Mouse (Mus musculus) midbrain, embryonic 16.5 days (tissue): ENCODE data around the gene 1700013G24Rik. TPM values are rescaled to one million over a fixed set of nuclear protein-coding genes. Genes with fewer than 3 reads are reported as not detected.
A peak's percentile ranks its signal among the peaks of the same experiment; 100 is the strongest.

Experiments
- ATAC-seq: fragments of 200-750 bp; cut with Nextera tagmentation; 2 replicates; pipeline ENCODE4 v1.8.0; 2017; ENCODE audit warnings: moderate TSS enrichment
- H3K27ac ChIP-seq: fragments of 300-500 bp; sonication (generic); 2 replicates; pipeline ENCODE4 v1.5.1; 2014; ENCODE audit warnings: mild to moderate bottlenecking, low read length, mixed read lengths
- H3K27me3 ChIP-seq: fragments of 300-500 bp; sonication (generic); 2 replicates; pipeline ENCODE4 v1.6.1; 2014; ENCODE audit warnings: low read depth, low read length, mixed read lengths; ENCODE audit not compliant: control insufficient read depth, insufficient read depth
- H3K36me3 ChIP-seq: fragments of 300-500 bp; sonication (generic); 2 replicates; pipeline ENCODE4 v1.6.1; 2014; ENCODE audit warnings: mild to moderate bottlenecking, low read length, moderate library complexity, mixed read lengths; ENCODE audit not compliant: control insufficient read depth, insufficient read depth
- H3K4me1 ChIP-seq: fragments of 300-500 bp; sonication (generic); 2 replicates; pipeline ENCODE4 v1.6.1; 2014; ENCODE audit warnings: mild to moderate bottlenecking, low read length, mixed read lengths; ENCODE audit not compliant: control insufficient read depth, insufficient read depth
- H3K4me2 ChIP-seq: fragments of 300-500 bp; sonication (generic); 2 replicates; pipeline ENCODE4 v1.6.1; 2014; ENCODE audit warnings: mild to moderate bottlenecking, low read length, mixed read lengths
- H3K4me3 ChIP-seq: fragments of 300-500 bp; sonication (generic); 2 replicates; pipeline ENCODE4 v1.5.1; 2014; ENCODE audit warnings: low read depth, mild to moderate bottlenecking, low read length, moderate library complexity, mixed read lengths
- H3K9ac ChIP-seq: fragments of 300-500 bp; sonication (generic); 2 replicates; pipeline ENCODE4 v1.6.1; 2014; ENCODE audit warnings: low read depth, low read length, mixed read lengths
- H3K9me3 ChIP-seq: fragments of 300-500 bp; sonication (generic); replicated peaks from 2 replicates; pipeline ENCODE4 v1.6.1; 2014; ENCODE audit warnings: mild to moderate bottlenecking, low read length, mixed read lengths; ENCODE audit not compliant: control insufficient read depth, poor library complexity, severe bottlenecking
- WGBS: fragments of 180-500 bp; shearing (Covaris S2); extraction: QIAGEN DNeasy Blood & Tissue Kit; methylation state at CpG from one replicate; pipeline ENCODE4 v1.1.7; 2014; 5-methylcytosine and 5-hydroxymethylcytosine counted together
- polyA plus RNA-seq: library from polyadenylated mRNA; unstranded; fragments of >200 nt; fragmentation: Nextera tagmentation; extraction: Ambion mirVana; gene quantifications from 2 replicates; pipeline ENCODE4 v1.2.1, GENCODE M21; 2015

Gene 1700013G24Rik
- polyA plus RNA-seq, 1 experiment from 2014 or later = not detected

DNA sequence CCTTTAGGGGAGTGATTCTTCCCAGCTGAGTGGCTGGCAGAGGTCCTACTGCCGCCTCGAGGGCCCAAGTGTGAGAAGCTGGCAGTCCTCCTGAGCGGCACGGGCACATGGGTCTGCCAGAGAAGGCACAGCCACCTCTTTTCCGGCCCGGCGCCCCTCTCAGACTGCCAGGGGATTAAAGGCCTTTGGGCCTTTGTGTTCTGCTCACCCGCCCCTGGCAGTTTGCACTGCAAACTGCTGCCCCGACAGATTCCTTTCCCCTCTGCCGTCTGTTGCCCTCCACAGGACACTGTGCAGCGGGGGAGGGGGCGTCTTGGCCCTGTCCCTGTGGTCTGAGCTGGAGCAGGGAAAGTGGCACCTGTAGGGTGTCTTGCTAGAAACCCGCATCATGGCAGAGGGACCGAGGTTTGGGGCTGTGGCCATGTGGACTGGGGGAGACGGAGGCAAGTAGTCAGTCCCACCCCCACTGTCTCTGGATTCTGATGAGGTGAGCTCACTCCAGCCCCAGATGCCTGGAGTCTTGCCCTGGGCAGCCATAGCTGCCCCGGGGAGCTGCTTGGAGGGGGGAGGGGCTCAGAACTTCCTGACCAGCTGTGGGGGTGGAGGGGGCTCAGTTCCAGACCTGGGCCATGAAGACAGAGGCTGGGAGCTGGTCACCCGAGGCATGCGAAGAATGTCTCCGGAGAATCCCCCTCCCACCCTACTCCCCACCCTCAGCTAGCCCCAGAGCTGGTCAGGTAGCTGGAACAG, 41.8 kb downstream of the 1700013G24Rik start:
- Histone ChIP-seq H3K4me3 (no peak overlapping the region), H3K27me3 (no peaks in the 10 kb centered on the region), H3K9me3 (no peaks in the 10 kb centered on the region), H3K4me2 (no peak overlapping the region), H3K27ac (no peak overlapping the region), H3K36me3 (no peaks in the 10 kb centered on the region), H3K4me1 (no peaks in the 10 kb centered on the region), H3K9ac (no peak overlapping the region)
- peak; percentile 45; the same call in 1 of the 2 replicates for ATAC-seq
- 5% methylated on average over 19 of the region's 19 CpGs for WGBS

DNA sequence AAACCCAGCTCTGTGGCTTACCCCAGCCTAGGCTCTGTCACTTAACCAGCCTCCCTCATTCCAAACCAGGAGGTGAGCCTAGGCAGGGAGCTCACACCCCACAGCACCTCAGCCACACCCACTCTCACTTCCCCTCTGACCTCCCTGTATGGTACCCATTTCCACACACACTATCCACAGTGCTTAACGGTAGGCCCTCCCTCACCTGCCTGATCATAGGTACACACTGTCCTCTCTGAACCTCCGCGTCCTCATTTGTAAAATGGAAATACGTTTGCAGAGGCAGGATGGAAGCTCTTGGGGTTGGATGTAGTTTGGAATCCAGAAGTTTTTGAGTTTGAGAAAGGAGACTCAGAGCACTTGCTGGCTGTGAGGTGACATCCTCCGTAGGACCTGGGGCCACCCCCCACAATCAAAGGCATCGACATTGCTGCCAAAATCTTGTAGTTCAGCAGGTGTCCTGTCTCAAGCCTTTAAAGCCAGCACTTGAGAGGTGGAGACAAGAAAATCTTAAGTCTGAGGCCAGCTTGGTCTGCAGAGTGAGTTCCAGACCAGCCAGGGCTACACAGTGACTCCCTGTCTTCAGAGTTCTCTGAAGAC, 42.5 kb downstream of the 1700013G24Rik start:
- Histone ChIP-seq H3K4me2 (no peak overlapping the region), H3K27ac (no peak overlapping the region), H3K36me3 (no peaks in the 10 kb centered on the region), H3K4me1 (no peaks in the 10 kb centered on the region), H3K27me3 (no peaks in the 10 kb centered on the region), H3K4me3 (no peak overlapping the region), H3K9ac (no peak overlapping the region), H3K9me3 (no peaks in the 10 kb centered on the region)
- 61% methylated on average over 6 of the region's 6 CpGs for WGBS
- ATAC-seq = no peak

DNA sequence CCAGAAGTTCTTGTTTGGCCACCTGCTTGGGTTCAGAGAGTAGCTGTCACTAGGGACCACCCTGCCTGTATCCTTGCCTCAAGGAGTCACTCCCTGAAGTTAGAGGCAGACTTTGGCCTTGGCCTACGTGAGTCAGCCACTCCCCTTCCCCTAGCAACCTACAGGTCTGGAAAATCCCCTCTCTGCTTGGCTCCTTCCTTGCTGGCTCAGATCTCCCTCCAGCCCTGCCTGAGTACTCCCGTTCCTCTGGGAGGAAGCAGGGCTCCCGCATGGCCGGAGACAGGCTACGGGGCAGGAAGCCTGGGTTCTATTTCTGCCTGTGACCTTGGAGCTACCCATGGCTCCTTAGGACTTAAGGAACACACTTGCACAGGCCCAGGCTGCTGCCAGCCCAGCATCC, 44.3 kb downstream of the 1700013G24Rik start:
- 72% methylated on average over 5 of the region's 5 CpGs for WGBS
- Histone ChIP-seq H3K9ac (no peak overlapping the region), H3K4me1 (no peaks in the 10 kb centered on the region), H3K4me2 (no peak overlapping the region), H3K9me3 (no peaks in the 10 kb centered on the region), H3K4me3 (no peak overlapping the region), H3K27ac (no peak overlapping the region), H3K36me3 (no peaks in the 10 kb centered on the region), H3K27me3 (no peaks in the 10 kb centered on the region)
- no peak for ATAC-seq

DNA sequence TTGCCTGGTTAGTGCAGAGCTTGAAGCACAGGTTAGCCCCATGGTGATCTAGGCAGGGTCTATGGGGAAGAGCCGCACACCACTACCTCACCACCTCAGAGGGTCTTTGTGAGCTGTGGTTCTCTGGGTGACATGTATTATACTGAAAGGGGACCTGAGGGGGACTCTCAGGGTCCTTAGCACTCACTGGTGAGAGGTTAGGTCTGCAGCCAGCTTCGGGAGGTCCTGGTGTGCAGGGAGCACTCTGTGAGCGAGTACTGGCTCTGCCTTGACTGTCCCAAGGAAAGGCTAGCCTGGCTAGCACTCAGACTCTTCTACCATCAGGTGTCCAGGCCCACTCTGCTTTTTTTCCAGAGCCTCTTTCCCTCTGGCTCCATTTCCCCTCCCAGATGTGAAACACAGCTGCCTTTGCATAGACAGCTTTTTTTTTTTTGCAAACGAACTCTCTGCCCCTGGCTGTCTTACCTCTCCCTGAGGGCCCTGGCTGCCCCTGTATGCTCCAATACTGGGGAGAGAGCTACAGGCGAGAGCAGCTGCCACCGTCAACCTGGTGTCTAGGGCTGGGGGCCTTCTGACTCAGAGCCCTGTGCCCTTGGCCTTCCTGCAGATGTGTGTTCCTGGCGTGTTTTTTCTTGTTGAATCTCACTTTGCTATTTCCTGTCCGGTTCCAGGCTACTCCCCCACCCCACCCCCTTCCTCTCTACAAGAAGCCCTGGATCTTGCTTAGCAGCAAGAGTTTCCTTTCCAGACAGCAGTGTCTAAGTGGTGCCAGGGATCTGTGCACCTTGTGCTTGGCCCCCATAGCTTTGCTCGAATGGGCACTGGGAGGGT, 45.0 kb downstream of the 1700013G24Rik start:
- H3K4me2 ChIP-seq = no peak overlapping the region
- 70% methylated on average over 9 of the region's 9 CpGs for WGBS
- no peak for ATAC-seq
- H3K4me1 ChIP-seq = no peaks in the 10 kb centered on the region
- no peak overlapping the region for H3K4me3 ChIP-seq
- H3K36me3 ChIP-seq = no peaks in the 10 kb centered on the region
- peak overlapping the region; percentile 37; the same call in 1 of the 2 replicates for H3K27ac ChIP-seq
- H3K9me3 ChIP-seq = no peaks in the 10 kb centered on the region
- no peak overlapping the region for H3K9ac ChIP-seq
- H3K27me3 ChIP-seq = no peaks in the 10 kb centered on the region

DNA sequence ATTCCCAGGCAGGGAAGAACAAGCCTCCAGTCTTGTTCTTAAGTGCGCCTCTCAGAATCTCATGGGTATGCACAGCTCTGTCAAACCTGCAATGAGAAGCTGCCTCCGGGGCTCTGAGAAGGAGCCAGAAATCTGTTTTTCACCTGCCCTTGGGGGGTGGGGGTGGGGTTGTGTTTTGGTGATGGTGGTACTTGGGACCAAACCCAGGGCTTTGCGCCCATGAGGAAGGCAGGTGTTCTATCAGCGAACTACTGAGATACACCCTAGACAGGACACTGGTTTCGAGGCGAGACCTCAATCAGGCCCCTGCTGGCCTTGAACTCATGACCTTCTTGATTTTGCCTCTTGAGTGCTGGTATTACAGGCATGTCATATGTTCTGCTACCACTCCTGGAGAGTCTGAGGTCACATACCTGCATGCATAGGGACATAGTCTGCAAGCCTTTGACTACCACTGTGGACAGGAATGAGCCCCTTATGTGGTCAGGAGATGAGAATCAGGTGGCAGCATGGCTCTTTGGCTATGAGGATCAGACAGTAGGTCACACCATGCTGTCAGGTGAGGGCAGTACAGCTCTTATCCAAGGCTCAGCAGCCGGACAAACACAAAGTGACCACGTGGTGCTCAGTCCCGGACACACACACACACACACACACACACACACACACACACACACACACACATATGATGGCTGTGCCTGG, 45.9 kb downstream of the 1700013G24Rik start:
- H3K4me3 ChIP-seq = no peak overlapping the region
- ATAC-seq = no peak
- H3K9me3 ChIP-seq = no peaks in the 10 kb centered on the region
- H3K27me3 ChIP-seq = no peaks in the 10 kb centered on the region
- H3K4me2 ChIP-seq = no peak overlapping the region
- no peaks in the 10 kb centered on the region for H3K4me1 ChIP-seq
- no peak overlapping the region for H3K9ac ChIP-seq
- 86% methylated on average over 9 of the region's 9 CpGs for WGBS
- H3K27ac ChIP-seq = no peak overlapping the region
- no peaks in the 10 kb centered on the region for H3K36me3 ChIP-seq

DNA sequence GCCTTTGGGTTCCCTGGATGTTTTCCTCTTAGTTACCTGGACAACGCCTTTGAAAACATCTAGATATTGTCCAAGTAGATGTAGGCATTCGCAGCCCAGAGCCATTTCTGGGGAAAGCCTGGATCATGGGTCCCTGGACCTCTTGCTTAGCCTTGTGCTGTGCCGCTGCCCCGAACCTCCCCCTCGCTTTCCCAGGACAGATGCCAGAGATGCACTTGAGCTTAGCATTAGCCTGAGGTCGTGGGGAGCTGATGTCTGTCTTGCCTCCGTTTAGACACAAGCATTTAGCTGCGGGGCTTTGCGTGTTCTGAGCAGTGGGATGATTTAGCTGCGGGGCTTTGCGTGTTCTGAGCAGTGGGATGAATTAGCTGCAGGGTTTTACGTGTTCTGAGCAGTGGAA, 47.1 kb downstream of the 1700013G24Rik start:
- WGBS = 82% methylated on average over 12 of the region's 12 CpGs
- Histone ChIP-seq H3K4me2 (no peak overlapping the region), H3K4me1 (no peaks in the 10 kb centered on the region), H3K36me3 (no peaks in the 10 kb centered on the region), H3K9me3 (no peaks in the 10 kb centered on the region), H3K9ac (no peak overlapping the region), H3K4me3 (no peak overlapping the region), H3K27me3 (no peaks in the 10 kb centered on the region), H3K27ac (no peak overlapping the region)
- ATAC-seq = no peak

DNA sequence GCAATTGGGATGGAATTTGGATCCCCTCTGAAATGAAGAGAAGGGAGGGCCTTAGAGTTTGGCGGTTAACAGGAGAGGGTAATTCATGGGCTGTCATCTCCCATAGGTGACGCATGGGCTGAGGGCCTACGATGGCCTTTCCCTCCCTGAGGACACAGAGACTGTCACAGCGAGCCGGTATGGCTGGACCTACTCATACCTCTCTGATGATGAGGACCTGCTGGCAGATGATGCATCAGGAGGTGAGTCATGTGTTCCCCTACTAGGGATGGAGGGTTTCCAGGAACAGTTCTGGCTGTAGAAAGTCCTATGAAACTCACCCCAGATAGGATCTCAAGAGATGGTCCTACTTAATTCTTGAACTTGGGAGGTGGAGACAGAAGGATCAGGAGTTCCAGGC, 47.9 kb downstream of the 1700013G24Rik start:
- 96% methylated on average over 5 of the region's 5 CpGs for WGBS
- no peaks in the 10 kb centered on the region for H3K4me1 ChIP-seq
- no peak overlapping the region for H3K9ac ChIP-seq
- H3K9me3 ChIP-seq = no peaks in the 10 kb centered on the region
- no peak overlapping the region for H3K27ac ChIP-seq
- no peaks in the 10 kb centered on the region for H3K27me3 ChIP-seq
- ATAC-seq = no peak
- H3K4me3 ChIP-seq = no peak overlapping the region
- H3K4me2 ChIP-seq = no peak overlapping the region
- no peaks in the 10 kb centered on the region for H3K36me3 ChIP-seq

DNA sequence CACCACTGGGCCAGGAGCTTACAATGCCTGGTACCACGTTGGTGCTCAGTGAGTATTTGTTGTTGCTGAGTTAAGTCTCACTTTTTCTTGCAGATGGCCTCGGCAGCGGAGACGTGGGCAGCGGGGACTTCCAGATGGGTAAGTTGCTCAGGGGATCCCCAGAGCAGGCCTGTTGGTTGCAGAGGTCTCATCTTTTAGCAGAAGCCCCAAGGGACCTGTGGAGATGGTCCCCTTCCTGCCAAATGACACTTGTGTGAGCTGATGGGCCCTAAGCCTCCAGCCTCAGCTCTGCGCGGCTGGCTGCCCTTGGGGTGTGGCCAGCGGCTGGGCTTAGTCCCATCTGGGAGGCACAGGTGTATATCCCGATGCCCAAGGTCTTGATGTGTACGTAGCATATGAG, 49.1 kb downstream of the 1700013G24Rik start:
- Histone ChIP-seq H3K4me3 (no peak overlapping the region), H3K27me3 (no peaks in the 10 kb centered on the region), H3K4me2 (no peak overlapping the region), H3K9me3 (no peaks in the 10 kb centered on the region), H3K9ac (no peak overlapping the region), H3K36me3 (no peaks in the 10 kb centered on the region), H3K27ac (no peak overlapping the region), H3K4me1 (no peaks in the 10 kb centered on the region)
- ATAC-seq = no peak
- WGBS = 92% methylated on average over 10 of the region's 10 CpGs
